Comparison of ENCODE assay signal across 10 mouse cellular contexts in genomic region chr5:114374409-114375213, GRCm38 (mm10). TPM values are rescaled to one million over a fixed set of nuclear protein-coding genes. Genes with fewer than 3 reads are reported as not detected.
A peak's percentile ranks its signal among the peaks of the same experiment; 100 is the strongest.
DNase-seq lines count a peak whose midpoint lies in the region; ATAC-seq and TF ChIP-seq lines count a peak whose summit lies in the region.
"Had no signal": no experiment of that assay in that cellular context is flagged by ENCODE, and none has a peak within 500 bp of the region (broad histone marks: within the 10 kb centered on the region; RNA-seq: fewer than 3 reads in every experiment).

No protein-coding gene starts in this region.

- no peak for DNase-seq in layer of hippocampus, adult 2 months (ENCODE audit: low spot score in 2 of 2)
- no peak for DNase-seq in layer of hippocampus, postnatal 14 days (ENCODE audit: low spot score in 2 of 2)
- DNase-seq in heart, postnatal 0 days (ENCODE audit: low spot score): peak; percentile 35
- peak; percentile 49 for DNase-seq in lung, adult 2 months
- peak; percentile 42 for DNase-seq in thymus, postnatal 14 days
- DNase-seq in urinary bladder, postnatal 25 days (ENCODE audit: low spot score): no peak
- no peak for DNase-seq in urinary bladder, adult 18-20 months (ENCODE audit: low spot score in 2 of 2)
- DNase-seq in adrenal gland, adult 8-10 months: no peak
- DNase-seq: cerebellum, adult 2 months had no signal

- TF ChIP-seq CTCF in layer of hippocampus, adult 2 months (conservative IDR thresholded peaks at IDR 0.05): no peak
- no peak for TF ChIP-seq CTCF in heart, postnatal 0 days (IDR thresholded peaks at IDR 0.05; ENCODE audit: low read depth)
- TF ChIP-seq CTCF in lung, adult 2 months (IDR thresholded peaks at IDR 0.05; ENCODE audit: insufficient read depth, low read length): no peak

- H3K9ac ChIP-seq in heart, postnatal 0 days (replicated peaks; ENCODE audit: low read depth, low read length): no peak overlapping the region

- no peak for TF ChIP-seq EP300 in heart, postnatal 0 days (IDR thresholded peaks at IDR 0.05; ENCODE audit: low read depth)

- ATAC-seq in heart, postnatal 0 days (ENCODE audit: insufficient read depth, low read depth): no peak

- H3K4me1 ChIP-seq in heart, postnatal 0 days (ENCODE audit: control insufficient read depth, insufficient read depth): peaks cover 76% of the 10 kb centered on the region
- peaks cover 73% of the 10 kb centered on the region for H3K4me1 ChIP-seq in lung, adult 2 months (ENCODE audit: control insufficient read depth, insufficient read depth, low read length)

- no peak overlapping the region for H3K4me3 ChIP-seq in layer of hippocampus, adult 2 months
- no peak overlapping the region for H3K4me3 ChIP-seq in heart, postnatal 0 days (ENCODE audit: low read depth, low read length)
- H3K4me3 ChIP-seq in lung, adult 2 months (replicated peaks; ENCODE audit: extremely low read depth, low read depth, low read length): peak overlapping the region; percentile 11

- H3K4me2 ChIP-seq in heart, postnatal 0 days (ENCODE audit: low read depth, low read length): peak overlapping the region; percentile 21

- 70% methylated on average over 23 of the region's 23 CpGs for WGBS in heart, postnatal 0 days
- 30% methylated on average over 23 of the region's 23 CpGs for WGBS in lung, adult 2 months

- no peaks in the 10 kb centered on the region for H3K9me3 ChIP-seq in heart, postnatal 0 days (replicated peaks; ENCODE audit: control insufficient read depth, low read length)

- H3K27ac ChIP-seq in layer of hippocampus, adult 2 months: peak overlapping the region; percentile 61; the same call in 1 of the 2 replicates
- H3K27ac ChIP-seq in heart, postnatal 0 days (ENCODE audit: low read depth): peak overlapping the region; percentile 78

- H3K27me3 ChIP-seq in heart, postnatal 0 days (ENCODE audit: control insufficient read depth, insufficient read depth, low read length): no peaks in the 10 kb centered on the region
- H3K27me3 ChIP-seq: CH12.LX had no signal

- H3K36me3 ChIP-seq in heart, postnatal 0 days (replicated peaks; ENCODE audit: control insufficient read depth, insufficient read depth, low read length): peaks cover 62% of the 10 kb centered on the region

- TF ChIP-seq POLR2A in lung, adult 2 months (IDR thresholded peaks at IDR 0.05; ENCODE audit: borderline replicate concordance, extremely low read depth, low read depth, low read length): peak; percentile 49; the same call in 1 of the 2 replicates

RNA-seq across cellular contexts. Expression of gene Kctd10, which starts 5.7 kb away (rescaled TPM):
- 10 to 100 TPM; 51.5 to 51.7 TPM for total RNA-seq in layer of hippocampus, adult 2 months (2021)
- 10 to 100 TPM; 37.6 to 41.4 TPM for total RNA-seq in layer of hippocampus, postnatal 14 days (2021)
- total RNA-seq in heart, postnatal 0 days (2014; rRNA removed; ENCODE audit: low replicate concordance): 83.4 and 113 TPM in 2 replicates
- polyA plus RNA-seq in heart, postnatal 0 days (2015; fragmentation: Nextera tagmentation; extraction: Ambion mirVana): 59.8 and 64.2 TPM in 2 replicates
- 278 and 318 TPM in 2 replicates for polyA plus RNA-seq in lung, adult 2 months (2012; rRNA removed)
- total RNA-seq in adrenal gland, adult 8-10 months (2022): 10 to 100 TPM; 69.8 to 78.5 (median 71.8) TPM

RNA-seq across cellular contexts. Expression of gene Ube3b, which starts 5.8 kb away (rescaled TPM):
- total RNA-seq in layer of hippocampus, adult 2 months (2021): 10 to 100 TPM; 80.8 to 85.6 TPM
- 10 to 100 TPM; 72.6 to 85.0 TPM for total RNA-seq in layer of hippocampus, postnatal 14 days (2021)
- total RNA-seq in heart, postnatal 0 days (2014; rRNA removed; ENCODE audit: low replicate concordance): 57.7 and 72.1 TPM in 2 replicates
- 28.2 and 30.5 TPM in 2 replicates for polyA plus RNA-seq in heart, postnatal 0 days (2015; fragmentation: Nextera tagmentation; extraction: Ambion mirVana)
- polyA plus RNA-seq in lung, adult 2 months (2012; rRNA removed): 69.2 and 74.3 TPM in 2 replicates
- total RNA-seq in adrenal gland, adult 8-10 months (2022): 10 to 100 TPM; 74.7 to 93.2 (median 79.1) TPM

Comparison
In these comparisons a context has a peak if more than half of its experiments do, and no peak if none do; other contexts are left out.
1. DNase-seq: peak in heart, postnatal 0 days (single experiment), lung, adult 2 months (single experiment) and thymus, postnatal 14 days (single experiment); none in layer of hippocampus, adult 2 months (0 of 2), layer of hippocampus, postnatal 14 days (0 of 2), urinary bladder, postnatal 25 days (single experiment), urinary bladder, adult 18-20 months (0 of 2) and adrenal gland, adult 8-10 months (single experiment).